Mouse (Mus musculus): ENCODE data around the gene Tspan5.

The Tspan5 gene

DNA sequence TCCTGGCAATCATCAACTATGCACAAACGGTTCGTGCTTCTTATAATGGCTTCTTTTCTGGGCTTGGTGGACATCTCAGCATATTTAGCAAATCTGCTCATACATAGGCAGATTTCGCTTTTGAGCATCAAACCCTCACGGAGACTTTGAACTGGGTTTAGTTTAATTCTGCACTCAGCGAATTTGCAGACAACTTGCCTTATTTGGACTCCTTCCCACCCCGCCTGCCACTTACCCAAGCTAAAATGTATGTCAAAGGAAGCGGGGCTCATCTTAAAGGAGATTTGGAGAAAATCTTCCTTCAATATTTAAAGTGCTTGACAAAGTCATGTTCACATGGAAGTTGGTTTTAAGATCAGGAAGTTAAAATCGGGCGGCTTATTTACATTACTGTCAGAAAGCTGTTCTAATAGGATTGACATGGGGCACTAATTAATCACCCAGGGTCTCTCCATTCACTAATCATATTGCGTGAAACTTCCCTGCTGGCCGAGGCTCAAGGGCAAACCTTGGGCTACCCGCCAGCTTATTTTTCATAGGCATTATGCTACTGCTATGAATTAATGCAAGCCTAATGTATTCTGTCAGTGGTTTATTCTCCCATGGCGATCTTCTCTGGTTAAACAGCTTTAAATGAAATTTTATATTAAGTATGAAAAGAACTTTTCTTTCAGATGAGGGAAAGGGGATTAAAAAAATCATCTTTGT is 111.1 kb downstream of the Tspan5 start:
- no peak for DNase-seq

DNA sequence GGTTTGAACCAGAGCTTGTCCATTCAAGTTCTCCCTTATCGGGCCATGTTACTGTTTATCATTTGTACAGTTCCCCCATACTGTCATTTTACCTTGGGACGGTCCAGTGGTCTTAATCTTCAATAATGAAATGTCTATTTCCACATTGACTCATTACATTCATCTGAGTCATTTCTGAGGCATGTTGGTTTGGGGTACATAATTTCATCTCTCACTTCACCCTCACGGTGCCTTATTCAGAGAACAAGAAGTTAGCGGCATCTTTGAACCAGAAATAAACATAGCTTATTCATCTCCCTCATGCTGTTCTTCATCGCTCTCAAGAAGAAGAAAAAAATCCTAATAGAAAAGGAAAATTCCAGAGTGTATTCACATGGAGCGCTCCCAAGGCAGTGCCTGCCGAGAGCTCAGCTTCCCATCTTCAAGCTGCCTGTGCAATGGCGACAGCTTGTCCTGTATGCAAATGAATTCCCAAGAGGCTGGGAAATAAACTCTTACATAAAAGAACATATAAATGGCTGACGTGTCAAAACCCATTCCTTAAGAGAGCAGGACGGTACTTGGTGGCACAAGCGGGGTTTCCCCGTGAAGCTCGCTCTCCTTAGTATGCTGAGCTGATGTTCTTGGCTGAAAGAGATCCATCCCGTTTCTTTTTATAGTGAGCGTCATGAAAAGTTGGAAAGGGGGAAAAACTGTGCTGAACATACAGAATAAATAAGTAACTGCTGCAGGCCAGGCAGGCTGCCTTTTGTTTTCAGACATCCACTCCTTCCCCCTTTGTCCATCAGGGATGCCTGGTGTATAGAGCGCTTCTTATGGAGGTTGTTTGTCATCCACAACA is 112.2 kb downstream of the Tspan5 start:
- DNase-seq, result no peak

DNA sequence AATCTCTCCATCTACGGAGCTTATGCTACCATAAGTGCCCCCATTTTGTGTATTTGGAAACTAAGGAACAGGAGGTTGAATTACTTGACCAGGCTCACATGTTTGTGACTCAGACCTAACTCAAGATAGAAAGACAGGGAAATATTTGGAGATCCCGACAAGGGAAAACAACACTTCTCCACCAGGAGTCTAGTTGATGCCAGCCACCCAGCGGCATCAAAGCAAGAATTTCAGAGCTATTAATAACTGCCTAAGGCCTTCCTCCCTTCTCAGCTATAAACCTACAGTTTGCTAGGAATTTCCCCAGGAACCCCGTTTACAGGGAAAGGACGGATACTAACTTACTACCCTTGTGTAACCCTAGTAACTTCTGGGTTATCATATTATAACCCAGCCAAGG is 113.4 kb downstream of the Tspan5 start:
- DNase-seq, result no peak

DNA sequence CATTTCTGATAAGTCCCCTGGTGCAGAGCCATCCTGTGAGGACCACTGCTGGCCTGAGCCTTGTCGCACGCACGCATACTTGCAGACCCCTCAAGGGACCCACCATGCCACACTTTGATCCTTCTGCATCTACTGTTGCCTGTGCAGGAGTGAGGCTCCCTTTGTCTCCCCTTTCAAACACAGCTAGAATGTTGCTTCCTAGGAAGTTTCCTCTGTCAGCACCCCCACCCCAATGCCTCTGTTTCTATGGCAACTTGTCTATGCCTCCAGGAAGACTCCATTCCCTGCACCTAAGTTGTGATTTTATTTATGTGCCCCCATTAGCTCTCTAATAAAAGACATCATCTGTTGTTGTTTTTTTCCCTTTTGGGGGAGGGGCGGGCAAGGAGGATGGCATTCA is 115.0 kb downstream of the Tspan5 start:
- DNase-seq, result no peak

DNA sequence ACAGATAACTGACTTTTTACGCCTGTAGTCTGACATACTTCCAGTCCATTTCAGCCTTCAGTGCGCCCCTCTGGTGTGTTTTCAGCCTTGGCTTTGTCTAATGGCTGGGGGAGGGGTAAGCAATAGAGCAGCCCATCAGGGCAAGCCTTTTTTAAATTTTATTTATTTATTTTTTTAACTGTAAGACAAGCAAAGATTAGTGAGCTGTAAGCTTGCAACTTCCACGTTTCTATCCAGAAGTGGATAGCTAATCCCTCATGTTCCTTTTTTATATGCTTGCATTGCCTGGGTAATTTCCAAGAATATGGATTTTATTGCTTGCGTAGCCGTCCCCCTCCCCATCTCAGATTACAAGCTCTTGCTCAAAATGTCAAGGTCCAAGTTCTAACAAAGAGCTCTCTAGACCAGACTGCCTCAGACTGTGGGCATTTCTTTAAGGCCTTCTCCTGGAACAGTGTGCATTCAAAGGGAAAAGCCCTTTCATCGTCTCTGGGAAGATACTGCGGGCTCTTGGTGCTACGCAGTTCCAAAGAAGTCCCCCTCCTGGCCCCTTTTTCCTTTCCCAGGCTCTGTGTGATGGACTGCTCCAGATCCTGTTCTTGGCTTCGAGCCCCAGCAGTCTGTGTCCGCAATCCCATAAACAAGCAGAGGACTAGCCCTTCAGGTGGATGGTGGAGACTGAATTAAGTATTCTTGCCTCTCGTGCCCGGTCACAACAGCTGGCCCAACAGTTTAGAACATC is 116.0 kb downstream of the Tspan5 start:
- peak; percentile 45 for DNase-seq

DNA sequence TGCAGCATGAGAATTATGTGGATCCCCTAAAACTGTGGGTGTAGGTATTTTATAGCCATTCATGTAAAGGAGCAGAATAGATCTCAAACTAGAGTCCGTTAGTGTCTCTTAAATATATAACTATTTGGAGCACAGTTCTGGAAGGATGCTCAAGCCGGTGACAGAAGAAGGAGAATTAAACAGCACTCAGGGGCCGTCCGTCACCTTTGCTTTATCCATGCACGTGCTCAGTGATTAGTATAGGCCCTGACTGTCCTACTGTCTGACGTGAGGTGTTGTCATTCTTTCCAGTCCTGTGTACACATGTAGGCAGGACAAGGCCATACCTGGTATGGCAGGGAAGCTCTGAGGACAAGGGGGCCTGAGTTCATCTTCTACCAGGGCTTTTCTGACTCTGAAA is 116.7 kb downstream of the Tspan5 start:
- DNase-seq, result no peak

DNA sequence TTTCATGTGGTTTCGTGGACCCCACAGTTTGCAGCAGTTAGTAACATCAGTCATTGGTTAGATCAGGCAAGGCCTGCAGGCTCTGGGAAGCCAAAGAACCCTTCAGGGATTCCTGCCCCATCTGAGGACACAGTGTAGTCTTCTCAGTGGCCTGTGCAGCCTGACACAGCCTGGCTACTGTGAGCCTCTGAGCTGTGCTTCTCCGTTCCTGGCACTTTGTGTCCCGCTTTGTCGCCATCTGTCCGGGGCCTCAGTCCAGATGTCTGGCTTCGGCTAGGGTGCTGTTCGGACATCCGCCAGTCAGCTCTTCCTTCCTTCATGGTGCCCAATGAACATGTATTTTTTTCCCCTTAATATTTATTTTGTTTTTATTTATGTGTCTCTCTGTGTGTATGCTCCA is 117.2 kb downstream of the Tspan5 start:
- no peak for DNase-seq

DNA sequence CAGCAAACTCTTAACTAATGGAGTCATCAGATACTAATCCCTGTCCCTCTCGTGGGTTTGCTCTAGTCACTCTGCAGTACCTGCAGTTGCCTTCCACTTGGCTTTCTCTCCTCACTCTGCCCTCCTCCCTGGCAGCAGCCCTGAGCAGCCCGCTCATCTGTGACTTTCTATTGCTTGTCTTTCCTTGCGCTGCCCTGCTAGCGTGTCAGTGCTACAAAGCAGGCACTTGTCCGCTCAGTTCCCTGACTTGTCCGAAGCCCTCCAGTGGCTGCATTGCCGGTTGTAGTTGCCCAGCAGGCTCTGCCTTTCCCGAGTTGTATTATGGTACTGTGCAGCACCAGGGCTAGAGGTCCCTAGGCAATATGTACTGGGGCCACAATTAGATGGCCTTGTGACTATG is 117.7 kb downstream of the Tspan5 start:
- no peak for DNase-seq

DNA sequence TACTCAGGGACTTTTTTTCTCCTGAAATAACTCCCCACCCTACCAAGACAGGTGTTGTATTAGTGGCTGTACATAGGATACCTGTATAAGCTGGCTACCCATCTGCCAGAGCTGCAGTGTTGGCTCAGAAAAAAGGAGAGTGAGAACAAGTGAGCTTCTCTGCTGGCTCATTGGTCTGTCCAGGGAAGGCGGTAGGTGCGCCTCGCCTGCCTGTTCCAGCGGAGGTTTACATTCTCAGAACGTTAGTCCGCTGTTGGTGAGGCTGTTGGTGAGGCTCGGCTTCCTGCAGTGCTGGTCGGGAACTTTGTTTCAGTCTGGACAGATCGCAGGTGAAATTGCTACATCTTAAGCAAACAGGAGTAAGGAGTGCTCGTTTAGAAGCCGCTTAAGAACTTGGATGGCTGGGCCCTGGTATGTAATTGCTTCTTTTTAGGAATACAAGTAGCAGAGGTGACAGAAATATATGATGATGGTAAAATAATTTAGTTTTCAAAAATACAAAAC is 118.3 kb downstream of the Tspan5 start:
- DNase-seq, result no peak

DNA sequence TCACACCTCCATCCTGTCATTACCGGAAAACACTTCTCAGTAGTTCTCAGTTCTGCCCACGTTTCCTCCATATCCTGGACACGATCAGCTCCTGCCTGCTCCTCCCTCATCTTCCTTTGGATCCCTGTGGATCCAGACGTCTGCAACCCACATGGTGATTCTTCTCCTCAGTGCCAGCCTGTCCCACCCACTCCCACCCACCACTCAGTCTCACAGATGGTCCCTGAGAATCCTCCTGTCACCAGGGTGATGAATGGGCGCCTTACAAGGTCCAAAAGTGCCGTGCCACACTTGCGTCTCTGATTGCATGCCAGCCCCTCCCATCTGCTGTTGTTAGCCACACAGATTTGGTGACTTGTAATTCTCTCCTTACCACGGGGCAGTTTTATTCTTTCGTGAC is 119.0 kb downstream of the Tspan5 start:
- no peak for DNase-seq

DNA sequence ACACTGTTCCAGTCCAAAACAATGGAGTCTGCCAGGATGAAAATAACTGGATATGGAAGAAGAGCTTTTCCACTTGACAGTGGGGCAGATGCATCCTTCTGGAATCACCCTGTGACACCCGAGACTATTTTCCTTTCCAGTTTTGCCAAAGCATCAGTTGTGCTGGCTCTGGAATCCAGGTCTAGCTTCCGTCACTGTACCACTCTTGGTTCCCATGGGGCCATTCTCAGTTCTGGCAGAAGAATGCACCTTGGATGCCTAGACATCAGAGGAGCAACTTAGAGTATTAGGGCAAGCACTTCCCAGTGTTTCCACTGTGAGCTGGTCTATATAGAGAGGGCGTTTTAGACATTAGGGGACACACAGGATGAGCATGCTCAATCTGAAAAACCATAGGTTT is 119.6 kb downstream of the Tspan5 start:
- DNase-seq, result no peak

DNA sequence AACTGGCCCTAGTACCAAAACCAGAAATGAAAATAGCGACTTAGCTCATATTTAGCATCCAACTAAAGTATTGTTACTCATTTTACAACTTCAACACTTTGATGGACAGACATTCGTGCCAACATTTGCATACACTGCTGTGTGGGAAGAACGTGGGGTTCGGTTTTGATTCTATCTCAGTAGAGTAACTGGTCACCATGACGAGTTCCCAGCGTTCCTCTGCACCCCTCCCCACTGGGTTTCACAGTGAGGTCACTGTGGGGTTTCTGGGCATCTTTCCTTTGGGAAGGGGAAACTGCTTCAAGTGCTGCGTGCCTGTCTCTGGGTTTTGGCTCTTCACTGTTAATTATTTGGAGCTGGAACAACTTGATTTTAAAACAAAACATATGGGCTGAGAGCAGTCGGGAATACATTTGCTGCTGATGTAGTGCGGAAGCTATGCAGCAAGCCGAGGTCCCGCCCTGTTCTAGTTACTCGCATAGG is 122.2 kb downstream of the Tspan5 start:
- DNase-seq, result no peak

DNA sequence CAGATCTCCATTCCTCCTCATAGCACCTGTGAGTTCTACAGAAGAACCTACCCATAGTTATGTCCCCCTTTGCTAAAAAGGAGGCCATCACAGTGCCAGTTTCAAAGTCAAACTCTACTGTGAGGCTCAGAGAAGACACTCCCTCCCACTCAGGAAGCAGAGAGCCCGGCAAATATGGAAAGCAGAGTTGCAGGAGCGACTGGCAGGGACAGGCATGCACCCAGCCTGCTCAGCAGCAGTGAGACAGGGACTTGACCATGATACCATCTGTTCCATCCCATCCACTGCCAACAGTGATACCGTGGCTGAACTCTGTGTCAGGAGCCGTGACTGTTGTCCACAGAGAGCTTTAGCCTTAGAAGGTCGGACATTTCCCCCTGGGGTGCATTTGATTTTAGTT is 123.3 kb downstream of the Tspan5 start:
- no peak for DNase-seq

DNA sequence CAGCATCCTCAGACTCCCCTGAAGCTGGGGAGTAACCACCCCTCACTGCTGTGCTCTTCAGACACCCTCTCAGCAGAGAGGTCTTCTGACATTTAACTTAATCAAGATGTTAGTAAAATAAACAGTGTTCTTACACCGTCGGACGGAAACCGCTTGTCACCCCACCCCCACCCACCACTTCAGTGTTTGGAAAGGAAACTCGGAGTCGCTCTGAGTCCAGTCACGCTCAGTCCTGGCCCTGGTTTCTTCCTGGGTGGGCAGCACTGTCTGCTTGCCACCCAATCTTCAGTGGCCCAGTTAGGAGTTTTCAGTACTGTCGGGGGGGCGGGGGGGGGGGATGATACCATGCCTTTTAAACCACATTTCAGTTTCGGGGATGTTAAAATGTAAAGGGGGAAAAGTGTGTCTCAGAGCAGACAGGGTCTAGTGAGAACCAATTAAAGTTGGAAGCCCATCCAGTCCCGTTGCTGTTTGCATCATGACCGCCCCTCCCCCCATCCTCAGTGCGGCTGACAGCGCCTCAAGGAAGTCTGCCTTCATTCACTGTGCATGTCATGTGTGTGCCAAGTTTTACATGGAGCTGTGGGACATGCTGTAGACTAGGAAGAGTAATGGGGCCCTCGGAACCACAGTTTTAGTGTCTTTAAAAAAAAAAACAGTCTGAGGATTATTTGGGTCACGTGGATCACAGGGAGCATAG is 125.3 kb downstream of the Tspan5 start:
- peak; percentile 47 for DNase-seq

DNA sequence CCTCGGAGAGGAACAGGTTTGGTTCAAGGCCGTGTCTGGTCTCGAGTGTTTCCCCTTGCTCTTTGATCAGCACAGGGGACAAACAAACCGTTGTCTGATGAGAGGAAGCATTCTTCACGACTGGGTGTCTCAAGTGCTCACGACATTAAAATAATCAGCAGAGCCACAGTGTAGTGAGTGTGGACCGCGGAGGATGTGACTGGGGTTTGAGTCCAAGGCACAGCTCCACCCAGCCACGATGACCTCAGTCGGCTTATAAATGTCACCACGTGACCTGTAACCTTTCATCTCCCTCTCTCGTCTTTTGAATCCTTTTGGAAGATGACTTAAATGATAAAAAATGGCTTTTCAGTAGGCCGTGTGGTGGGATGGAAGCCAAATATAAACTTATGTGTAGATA is 126.4 kb downstream of the Tspan5 start:
- no peak for DNase-seq

DNA sequence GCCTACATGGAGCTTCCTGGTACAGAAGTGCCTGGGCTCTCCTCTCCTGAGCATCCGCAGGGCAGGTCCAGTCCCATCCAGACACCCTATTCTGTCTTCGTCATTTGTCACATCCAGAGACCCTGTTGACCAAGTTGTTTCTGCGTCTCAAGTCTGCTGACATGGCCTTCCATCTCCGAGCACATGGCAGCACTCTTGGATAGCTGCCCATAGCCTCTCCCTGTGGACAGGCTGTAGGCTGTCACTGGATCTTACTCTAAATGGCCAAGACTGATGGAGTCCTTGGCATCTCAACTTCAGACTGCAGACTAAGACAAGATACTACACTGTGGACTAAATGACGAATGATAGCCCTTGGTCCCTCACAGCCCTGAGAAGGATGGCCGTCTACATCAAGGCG is 133.3 kb downstream of the Tspan5 start:
- no peak for DNase-seq

DNA sequence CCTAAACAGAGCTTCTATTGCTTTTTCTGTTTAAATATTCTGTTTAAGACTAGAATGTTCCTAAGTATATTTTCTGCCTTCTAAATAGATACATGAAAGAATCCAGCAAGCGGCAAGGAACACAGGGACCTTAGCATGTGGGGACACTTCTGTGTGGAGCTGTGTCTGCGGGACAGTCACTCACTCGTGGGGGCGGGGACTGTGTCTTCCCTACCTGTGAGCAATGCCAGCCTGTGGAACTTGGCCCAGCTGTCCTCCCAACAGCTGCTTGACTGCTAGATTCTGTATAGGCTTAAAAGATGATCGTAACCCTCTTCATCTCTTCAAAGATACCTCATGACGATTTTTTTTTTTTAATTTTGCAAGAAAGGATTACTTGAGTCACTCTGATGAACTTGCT is 133.9 kb downstream of the Tspan5 start:
- DNase-seq, result no peak

DNA sequence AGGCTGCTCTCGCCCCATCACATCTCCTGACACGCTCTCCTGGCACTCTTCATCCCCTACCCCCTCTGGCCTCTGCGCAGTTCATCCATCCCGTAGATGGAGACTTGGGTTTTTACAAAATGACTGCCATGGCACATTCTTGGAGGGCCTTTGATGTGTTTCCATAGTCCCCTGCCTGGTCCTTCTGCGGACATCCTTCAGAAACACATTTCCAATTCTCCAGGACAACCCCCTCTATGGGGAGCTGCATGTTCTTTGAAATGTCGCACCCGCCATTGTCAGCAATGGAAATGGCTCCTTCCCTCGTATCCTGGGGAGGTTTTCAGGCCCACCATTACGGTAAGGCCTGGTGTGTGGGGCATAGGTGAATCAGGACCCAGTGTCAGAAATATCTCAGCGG is 134.4 kb downstream of the Tspan5 start:
- DNase-seq, result no peak

DNA sequence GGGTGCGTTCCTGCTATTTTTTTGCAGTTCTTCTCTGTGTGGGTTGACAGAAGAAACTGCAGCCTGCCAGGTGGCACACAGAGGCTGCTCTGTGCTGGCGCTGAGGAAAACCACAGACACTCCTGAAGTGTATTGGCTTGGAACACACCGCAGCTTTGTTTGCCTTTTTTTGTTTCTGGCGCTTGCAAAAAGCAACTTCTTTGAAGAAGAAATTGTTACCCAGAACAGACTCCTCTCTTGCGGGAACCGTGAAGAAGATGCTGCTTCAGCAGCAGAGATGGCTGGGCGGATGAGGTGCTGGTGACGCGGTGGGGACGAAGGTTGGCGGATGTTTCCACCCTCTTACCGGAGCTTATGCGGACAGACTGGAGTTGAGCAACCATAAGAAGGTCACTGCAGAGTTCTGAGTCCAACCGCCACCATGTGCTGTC is 135.0 kb downstream of the Tspan5 start:
- DNase-seq, result peak; percentile 75

DNA sequence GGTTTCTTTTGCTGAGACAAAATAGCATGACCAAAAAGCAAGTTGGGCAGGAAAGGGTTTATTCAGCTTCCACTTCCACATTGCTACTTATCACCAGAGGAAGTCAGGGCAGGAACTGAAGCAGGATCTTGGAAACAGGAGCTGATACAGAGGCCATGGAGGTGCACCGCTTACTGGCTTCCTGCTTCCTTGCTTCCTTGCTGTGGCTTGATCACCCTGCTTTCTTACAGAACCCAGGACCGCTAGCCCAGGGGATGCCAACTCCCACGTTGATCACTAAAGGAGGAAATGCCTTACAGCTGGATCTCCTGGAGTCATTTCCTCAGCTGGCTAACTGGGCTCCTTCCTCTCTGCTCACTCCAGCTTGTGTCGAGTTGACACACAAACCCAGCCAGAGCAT is 135.7 kb downstream of the Tspan5 start:
- no peak for DNase-seq

DNA sequence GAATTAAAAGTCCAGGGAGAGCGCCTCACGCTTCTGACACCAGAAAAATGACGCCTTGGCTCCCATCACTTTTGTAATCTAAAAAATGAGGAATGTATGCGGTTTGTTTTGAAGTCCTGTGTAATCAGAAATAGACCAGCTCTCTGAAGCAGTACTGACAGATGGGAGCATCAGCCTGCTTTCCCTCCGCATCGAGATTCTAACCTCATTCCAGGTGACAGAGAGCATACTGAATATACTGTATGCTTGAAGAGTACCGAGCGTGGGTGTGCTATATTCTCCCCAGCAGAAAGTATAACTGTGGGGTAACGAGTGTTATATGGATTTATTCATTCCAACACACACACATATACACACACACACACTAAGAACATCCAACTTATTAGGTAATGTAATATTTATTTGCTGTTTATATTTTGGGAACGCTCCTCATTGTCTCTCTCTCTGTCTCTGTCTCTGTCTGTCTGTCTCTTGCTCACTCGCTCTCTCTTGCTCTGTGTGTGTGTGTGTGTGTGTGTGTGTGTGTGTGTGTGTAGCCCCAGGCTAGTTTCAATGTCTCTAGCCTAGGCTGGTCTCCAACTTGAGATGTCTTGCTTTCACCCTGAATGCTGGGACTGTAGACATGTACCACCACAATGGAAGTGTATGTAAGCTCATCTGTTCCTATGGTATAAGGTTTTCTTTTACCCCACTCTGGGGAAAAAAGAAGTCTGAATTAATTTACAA is 139.2 kb downstream of the Tspan5 start:
- no peak for DNase-seq

DNA sequence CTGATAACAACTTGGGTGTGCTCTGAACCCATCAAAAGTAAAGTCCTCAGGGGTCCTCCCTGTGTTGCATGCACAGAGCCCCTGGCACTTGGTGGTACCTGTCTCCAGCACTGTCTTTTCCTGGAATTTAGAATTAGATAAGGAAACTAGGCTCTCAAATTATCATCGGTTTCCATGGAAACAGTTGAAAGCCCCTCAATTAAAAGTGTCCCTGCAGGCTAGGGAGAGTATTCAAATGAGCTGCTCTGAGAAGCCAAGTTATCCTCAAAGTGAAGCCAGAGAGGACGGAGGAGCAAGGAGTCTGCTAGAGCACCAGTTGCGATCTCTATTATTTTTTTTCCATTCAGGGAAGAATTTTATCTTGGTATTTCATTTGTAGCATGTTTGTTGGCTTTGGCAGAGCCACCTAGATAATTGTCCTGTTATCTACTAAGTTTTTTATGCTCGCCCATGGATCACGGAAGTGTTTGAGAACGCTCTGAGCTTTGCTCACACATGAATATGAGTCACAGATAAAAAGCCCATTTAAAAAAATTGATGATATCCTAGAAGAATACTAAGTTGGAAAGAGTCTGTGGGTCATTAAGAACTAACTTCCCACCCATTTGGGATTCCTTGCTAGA is 139.8 kb downstream of the Tspan5 start:
- DNase-seq, result no peak

All from lung, postnatal 10 days (tissue).